Mouse (Mus musculus): Measurements from ENCODE around the gene Zfp94. TPM values are rescaled to one million over a fixed set of nuclear protein-coding genes. Genes with fewer than 3 reads are reported as not detected.

Zfp94 gene
- polyA plus RNA-seq, 1 experiment from 2014 or later, result 1.7 TPM

- Histone ChIP-seq H3K27me3 (no peaks in the 10 kb centered on the region), H3K27ac (replicated peaks) (no peak overlapping the region), H3K36me3 (replicated peaks) (0 out of 2 replicates have a peak, but pooled peaks cover 2% of the 10 kb centered on the region), H3K9ac (no peak overlapping the region), H3K4me2 (no peak overlapping the region), H3K4me3 (replicated peaks) (no peak overlapping the region), H3K4me1 (replicated peaks) (peaks cover 8% of the 10 kb centered on the region; the same call in 1 of the 2 replicates), H3K9me3 (replicated peaks) (no peaks in the 10 kb centered on the region)
- 80% methylated on average over 6 of the region's 6 CpGs for WGBS (ENCODE audit: insufficient replicate concordance)
- ATAC-seq (ENCODE audit: insufficient read depth), result no peak
These were observed 45.3 kb downstream of the Zfp94 start for GRCm38 (mm10) chr7:24271191-24271590.

GRCm38 (mm10) chr7:24270288-24270672 is 46.2 kb downstream of the Zfp94 start, which contains the start of gene Zfp93:
Gene Zfp93, plus strand, starts transcription at chr7:24270420.
- peaks cover 8% of the 10 kb centered on the region; the same call in 1 of the 2 replicates for H3K4me1 ChIP-seq (replicated peaks)
- H3K9ac ChIP-seq, result peak within 1 kb of the TSS; percentile 54
- peak; percentile 75 for ATAC-seq (ENCODE audit: insufficient read depth)
- no peaks in the 10 kb centered on the region for H3K9me3 ChIP-seq (replicated peaks)
- no peak within 1 kb of the TSS for H3K27ac ChIP-seq (replicated peaks)
- WGBS (ENCODE audit: insufficient replicate concordance), result under 1% methylated on average over 12 of the region's 12 CpGs
- peak within 1 kb of the TSS; percentile 60 for H3K4me3 ChIP-seq (replicated peaks)
- H3K36me3 ChIP-seq (replicated peaks), result 0 out of 2 replicates have a peak, but pooled peaks cover 2% of the 10 kb centered on the region
- peak within 1 kb of the TSS; percentile 78 for H3K4me2 ChIP-seq
- no peaks in the 10 kb centered on the region for H3K27me3 ChIP-seq

- Histone ChIP-seq H3K4me3 (replicated peaks) (peak overlapping the region; percentile 60), H3K36me3 (replicated peaks) (no peaks in the 10 kb centered on the region), H3K4me1 (replicated peaks) (peaks cover 8% of the 10 kb centered on the region; the same call in 1 of the 2 replicates), H3K9ac (peak overlapping the region; percentile 54; the same call in 1 of the 2 replicates), H3K9me3 (replicated peaks) (no peaks in the 10 kb centered on the region), H3K27me3 (no peaks in the 10 kb centered on the region), H3K4me2 (peak overlapping the region; percentile 78), H3K27ac (replicated peaks) (no peak overlapping the region)
- no peak for ATAC-seq (ENCODE audit: insufficient read depth)
- WGBS (ENCODE audit: insufficient replicate concordance), result 32% methylated on average over 7 of the region's 7 CpGs
These were observed 46.7 kb downstream of the Zfp94 start for GRCm38 (mm10) chr7:24269667-24270287.

- 47% methylated on average over 3 of the region's 3 CpGs for WGBS (ENCODE audit: insufficient replicate concordance)
- H3K36me3 ChIP-seq (replicated peaks), result no peaks in the 10 kb centered on the region
- H3K4me2 ChIP-seq, result no peak overlapping the region
- H3K4me3 ChIP-seq (replicated peaks), result no peak overlapping the region
- H3K9ac ChIP-seq, result no peak overlapping the region
- peaks cover 8% of the 10 kb centered on the region; the same call in 1 of the 2 replicates for H3K4me1 ChIP-seq (replicated peaks)
- H3K27ac ChIP-seq (replicated peaks), result no peak overlapping the region
- no peak for ATAC-seq (ENCODE audit: insufficient read depth)
- H3K9me3 ChIP-seq (replicated peaks), result no peaks in the 10 kb centered on the region
- no peaks in the 10 kb centered on the region for H3K27me3 ChIP-seq
These were observed 47.2 kb downstream of the Zfp94 start for GRCm38 (mm10) chr7:24269256-24269655.

GRCm38 (mm10) chr7:24268176-24269155 is 48.0 kb downstream of the Zfp94 start:
- no peaks in the 10 kb centered on the region for H3K36me3 ChIP-seq (replicated peaks)
- H3K27ac ChIP-seq (replicated peaks), result no peak overlapping the region
- WGBS (ENCODE audit: insufficient replicate concordance), result 66% methylated on average over 24 of the region's 24 CpGs
- no peaks in the 10 kb centered on the region for H3K27me3 ChIP-seq
- no peak overlapping the region for H3K4me2 ChIP-seq
- no peak overlapping the region for H3K4me3 ChIP-seq (replicated peaks)
- H3K9me3 ChIP-seq (replicated peaks), result no peaks in the 10 kb centered on the region
- no peak for ATAC-seq (ENCODE audit: insufficient read depth)
- no peak overlapping the region for H3K9ac ChIP-seq
- peaks cover 8% of the 10 kb centered on the region; the same call in 1 of the 2 replicates for H3K4me1 ChIP-seq (replicated peaks)

GRCm38 (mm10) chr7:24260000-24260312 is 56.5 kb downstream of the Zfp94 start:
- no peak overlapping the region for H3K9ac ChIP-seq
- ATAC-seq (ENCODE audit: insufficient read depth), result no peak

GRCm38 (mm10) chr7:24259306-24259999 is 57.0 kb downstream of the Zfp94 start:
- Histone ChIP-seq H3K9me3 (replicated peaks) (no peaks in the 10 kb centered on the region), H3K36me3 (replicated peaks) (no peaks in the 10 kb centered on the region)

More at GRCm38 (mm10) chr7:24260000-24260312, 56.5 kb downstream of the Zfp94 start:
- no peak overlapping the region for H3K4me3 ChIP-seq (replicated peaks)
- H3K27me3 ChIP-seq, result no peaks in the 10 kb centered on the region
- WGBS (ENCODE audit: insufficient replicate concordance), result 67% methylated on average over 4 of the region's 4 CpGs
- peaks cover 3% of the 10 kb centered on the region; the same call in 1 of the 2 replicates for H3K4me1 ChIP-seq (replicated peaks)
- H3K27ac ChIP-seq (replicated peaks), result no peak overlapping the region
- H3K9me3 ChIP-seq (replicated peaks), result no peaks in the 10 kb centered on the region
- no peak overlapping the region for H3K4me2 ChIP-seq
- H3K36me3 ChIP-seq (replicated peaks), result no peaks in the 10 kb centered on the region

GRCm38 (mm10) chr7:24254633-24255474 is 61.6 kb downstream of the Zfp94 start, which contains the start of gene Zfp108:
Gene Zfp108, plus strand, starts transcription at chr7:24254794.
- peak within 1 kb of the TSS; percentile 56 for H3K4me3 ChIP-seq (replicated peaks)
- peak within 1 kb of the TSS; percentile 35; the same call in 1 of the 2 replicates for H3K9ac ChIP-seq
- peak; percentile 67 for ATAC-seq (ENCODE audit: insufficient read depth)
- 17% methylated on average over 21 of the region's 21 CpGs for WGBS (ENCODE audit: insufficient replicate concordance)
- H3K27me3 ChIP-seq, result no peaks in the 10 kb centered on the region
- H3K27ac ChIP-seq (replicated peaks), result no peak within 1 kb of the TSS
- no peaks in the 10 kb centered on the region for H3K36me3 ChIP-seq (replicated peaks)
- peak within 1 kb of the TSS; percentile 63 for H3K4me2 ChIP-seq
- H3K9me3 ChIP-seq (replicated peaks), result no peaks in the 10 kb centered on the region
- peaks cover 7% of the 10 kb centered on the region; the same call in 1 of the 2 replicates for H3K4me1 ChIP-seq (replicated peaks)

More at GRCm38 (mm10) chr7:24259306-24259999, 57.0 kb downstream of the Zfp94 start:
- Histone ChIP-seq H3K4me3 (replicated peaks) (no peak overlapping the region), H3K4me1 (replicated peaks) (peaks cover 3% of the 10 kb centered on the region; the same call in 1 of the 2 replicates), H3K9ac (no peak overlapping the region), H3K4me2 (no peak overlapping the region), H3K27ac (replicated peaks) (no peak overlapping the region), H3K27me3 (no peaks in the 10 kb centered on the region)
- ATAC-seq (ENCODE audit: insufficient read depth), result no peak
- 73% methylated on average over 13 of the region's 13 CpGs for WGBS (ENCODE audit: insufficient replicate concordance)

- 54% methylated on average over 9 of the region's 9 CpGs for WGBS (ENCODE audit: insufficient replicate concordance)
- H3K9ac ChIP-seq, result no peak overlapping the region; the same call in 1 of the 2 replicates
- H3K36me3 ChIP-seq (replicated peaks), result no peaks in the 10 kb centered on the region
- H3K9me3 ChIP-seq (replicated peaks), result no peaks in the 10 kb centered on the region
- H3K27ac ChIP-seq (replicated peaks), result no peak overlapping the region
- peak overlapping the region; percentile 63 for H3K4me2 ChIP-seq
- peaks cover 7% of the 10 kb centered on the region; the same call in 1 of the 2 replicates for H3K4me1 ChIP-seq (replicated peaks)
- ATAC-seq (ENCODE audit: insufficient read depth), result 0 out of 2 replicates have a peak, but pooled peaks have one; percentile 18
- peak overlapping the region; percentile 56 for H3K4me3 ChIP-seq (replicated peaks)
- H3K27me3 ChIP-seq, result no peaks in the 10 kb centered on the region
These were observed 62.5 kb downstream of the Zfp94 start for GRCm38 (mm10) chr7:24253779-24254615.

Data from liver, embryonic 15.5 days (tissue).